Mouse (Mus musculus) megakaryocyte, embryonic 14.5 days (primary cell): ENCODE measurements at regions not wholly inside any gene's neighbourhood (a gene's known extent, or its start where the extent isn't known, plus 50 kb on each side); places are given as distances from the start of the nearest gene placed in this dataset.

Experiments
- H3K27me3 ChIP-seq: replicated peaks from 2 replicates; pipeline ENCODE3; 2012; ENCODE audit warnings: inconsistent platforms
- H3K36me3 ChIP-seq: replicated peaks from 2 replicates; pipeline ENCODE3; 2012; ENCODE audit warnings: low read length, inconsistent platforms, mixed read lengths
- H3K4me1 ChIP-seq: 2 replicates; pipeline ENCODE4 v1.6.1; 2012; ENCODE audit warnings: inconsistent platforms
- H3K4me3 ChIP-seq: replicated peaks from 2 replicates; pipeline ENCODE3; 2012; ENCODE audit warnings: moderate library complexity, mild to moderate bottlenecking, inconsistent platforms
- H3K9me3 ChIP-seq: 2 replicates; pipeline ENCODE4 v1.6.1; 2012; ENCODE audit warnings: inconsistent platforms
- FLI1 ChIP-seq: IDR thresholded peaks from 2 replicates; pipeline ENCODE4 v1.6.1; 2012; ENCODE audit warnings: low read length, inconsistent platforms, mixed read lengths
- GATA1 ChIP-seq: IDR thresholded peaks from 3 replicates; pipeline ENCODE4 v1.6.1; 2012; ENCODE audit warnings: mixed read lengths, low read length, inconsistent platforms, borderline replicate concordance

- no peak for TF ChIP-seq FLI1
- no peak for TF ChIP-seq GATA1
- no peaks in the 10 kb centered on the region for H3K36me3 ChIP-seq
Measured at GRCm38 (mm10) chr4:95249031-95249430, 197.0 kb upstream of the Jun start.

GRCm38 (mm10) chr4:95250083-95250482 lies 198.1 kb upstream of the Jun start:
- Histone ChIP-seq H3K9me3 (no peaks in the 10 kb centered on the region), H3K4me1 (peaks cover 18% of the 10 kb centered on the region), H3K27me3 (no peaks in the 10 kb centered on the region), H3K36me3 (no peaks in the 10 kb centered on the region), H3K4me3 (no peak overlapping the region)
- TF ChIP-seq GATA1 (no peak), FLI1 (no peak)

More at GRCm38 (mm10) chr4:95249031-95249430, 197.0 kb upstream of the Jun start:
- peak overlapping the region; percentile 20 for H3K4me3 ChIP-seq
- no peaks in the 10 kb centered on the region for H3K27me3 ChIP-seq
- H3K9me3 ChIP-seq, result no peaks in the 10 kb centered on the region
- H3K4me1 ChIP-seq, result peaks cover 18% of the 10 kb centered on the region

DNA sequence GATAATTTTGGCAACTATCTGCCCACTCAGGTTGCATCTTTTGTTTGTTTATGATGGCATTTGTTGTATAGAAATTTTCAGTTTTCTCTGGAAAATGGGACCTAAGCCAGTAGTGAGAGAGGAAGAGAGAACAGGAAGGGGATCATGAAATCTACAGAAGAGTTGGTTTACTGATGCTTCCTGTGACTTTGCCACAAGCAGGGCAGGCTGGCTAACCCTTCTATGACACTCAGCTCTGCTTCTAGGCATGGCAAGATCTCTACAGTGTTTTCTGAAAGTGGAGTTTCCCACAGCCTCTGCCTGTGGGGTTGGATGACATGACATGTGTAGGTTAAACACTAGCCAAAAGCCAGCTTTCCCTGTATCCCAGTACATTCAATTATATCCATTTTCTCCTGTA lies 217.7 kb upstream of the Jun start:
- TF ChIP-seq GATA1 (no peak; the same call in 2 of the 3 replicates), FLI1 (no peak)
- Histone ChIP-seq H3K4me3 (peak overlapping the region; percentile 12), H3K36me3 (no peaks in the 10 kb centered on the region), H3K4me1 (peaks cover 43% of the 10 kb centered on the region), H3K9me3 (no peaks in the 10 kb centered on the region), H3K27me3 (no peaks in the 10 kb centered on the region)

GRCm38 (mm10) chr4:95270389-95270788 lies 218.4 kb upstream of the Jun start:
- Histone ChIP-seq H3K4me3 (peak overlapping the region; percentile 31), H3K36me3 (no peaks in the 10 kb centered on the region), H3K9me3 (no peaks in the 10 kb centered on the region), H3K27me3 (no peaks in the 10 kb centered on the region), H3K4me1 (peaks cover 43% of the 10 kb centered on the region)
- TF ChIP-seq GATA1 (no peak), FLI1 (no peak)

GRCm38 (mm10) chr4:95276231-95276630 lies 224.2 kb upstream of the Jun start:
- Histone ChIP-seq H3K9me3 (no peaks in the 10 kb centered on the region), H3K4me3 (peak overlapping the region; percentile 23), H3K27me3 (peaks cover 2% of the 10 kb centered on the region), H3K4me1 (peaks cover 36% of the 10 kb centered on the region), H3K36me3 (no peaks in the 10 kb centered on the region)
- no peak for TF ChIP-seq FLI1
- no peak for TF ChIP-seq GATA1

- Histone ChIP-seq H3K4me3 (no peak overlapping the region), H3K27me3 (peaks cover 2% of the 10 kb centered on the region), H3K9me3 (no peaks in the 10 kb centered on the region), H3K36me3 (no peaks in the 10 kb centered on the region), H3K4me1 (peaks cover 16% of the 10 kb centered on the region)
- TF ChIP-seq FLI1 (no peak), GATA1 (no peak)
Measured at GRCm38 (mm10) chr4:95277989-95278713, 226.1 kb upstream of the Jun start.

DNA sequence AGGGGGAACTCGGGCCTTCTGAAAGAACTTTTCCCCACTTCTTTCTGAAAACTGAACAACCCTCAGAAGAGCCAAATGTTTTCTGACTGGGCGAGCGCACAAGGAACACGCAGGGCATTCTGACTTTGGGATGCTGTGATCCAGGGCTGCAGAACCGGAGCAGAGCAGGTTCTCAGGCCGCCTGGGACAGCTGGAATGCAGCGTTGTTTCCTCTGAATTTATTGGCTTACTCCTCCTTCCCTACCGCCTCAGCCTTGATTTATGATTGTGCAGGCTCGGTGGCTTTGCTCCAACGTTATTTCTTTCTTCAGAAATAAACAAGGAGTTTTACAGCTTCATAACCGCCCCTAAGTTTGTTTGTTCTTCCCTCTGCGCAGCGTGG lies 226.7 kb upstream of the Jun start:
- H3K4me1 ChIP-seq, result peaks cover 16% of the 10 kb centered on the region
- H3K36me3 ChIP-seq, result no peaks in the 10 kb centered on the region
- TF ChIP-seq FLI1 (no peak), GATA1 (no peak)
- H3K9me3 ChIP-seq, result no peaks in the 10 kb centered on the region
- H3K27me3 ChIP-seq, result peaks cover 2% of the 10 kb centered on the region
- no peak overlapping the region for H3K4me3 ChIP-seq

DNA sequence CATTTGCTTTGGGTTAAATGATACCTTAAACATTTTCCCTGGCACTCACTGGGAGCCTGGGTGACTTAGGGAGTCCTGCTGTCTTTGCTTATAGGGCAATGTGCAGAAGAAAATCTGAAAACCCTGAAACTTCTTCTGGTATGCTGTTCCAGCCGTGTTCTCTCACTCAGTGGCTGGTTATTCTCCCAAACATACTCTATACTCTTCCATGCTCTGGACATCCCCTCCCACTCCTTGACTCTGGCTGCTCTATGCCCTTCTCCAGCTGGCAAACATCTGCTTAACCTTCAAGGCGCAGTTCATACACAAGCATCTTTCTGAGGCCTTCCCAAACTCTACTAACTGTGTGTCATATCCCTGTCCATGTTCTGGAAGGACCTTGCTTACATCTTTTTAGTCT lies 227.2 kb upstream of the Jun start:
- TF ChIP-seq GATA1, result no peak
- TF ChIP-seq FLI1, result no peak
- H3K4me1 ChIP-seq, result peaks cover 16% of the 10 kb centered on the region
- no peaks in the 10 kb centered on the region for H3K36me3 ChIP-seq
- H3K27me3 ChIP-seq, result peaks cover 2% of the 10 kb centered on the region
- no peak overlapping the region for H3K4me3 ChIP-seq
- H3K9me3 ChIP-seq, result no peaks in the 10 kb centered on the region

DNA sequence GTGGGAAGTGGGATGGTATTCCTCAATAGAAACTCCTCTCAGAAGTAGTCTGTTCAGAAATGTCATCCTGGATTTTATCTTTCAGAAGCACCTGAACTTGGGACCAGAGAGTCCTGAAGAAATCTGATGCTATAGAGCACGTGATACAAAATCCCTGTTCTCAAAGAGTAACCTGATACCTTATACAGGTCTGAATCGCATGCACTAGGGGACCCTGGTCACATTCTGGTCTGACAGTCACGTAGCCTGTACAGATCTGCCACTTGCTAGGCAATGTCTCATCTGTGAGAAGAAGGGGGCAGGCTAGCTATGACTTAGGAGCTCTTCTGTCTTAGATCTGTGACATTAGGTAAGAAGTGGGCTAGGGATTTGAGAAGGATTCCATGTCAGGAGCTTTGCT lies 230.1 kb upstream of the Jun start:
- TF ChIP-seq GATA1 (no peak), FLI1 (no peak)
- H3K4me1 ChIP-seq, result peaks cover 7% of the 10 kb centered on the region
- no peaks in the 10 kb centered on the region for H3K9me3 ChIP-seq
- no peaks in the 10 kb centered on the region for H3K36me3 ChIP-seq
- H3K27me3 ChIP-seq, result peaks cover 2% of the 10 kb centered on the region
- H3K4me3 ChIP-seq, result no peak overlapping the region

DNA sequence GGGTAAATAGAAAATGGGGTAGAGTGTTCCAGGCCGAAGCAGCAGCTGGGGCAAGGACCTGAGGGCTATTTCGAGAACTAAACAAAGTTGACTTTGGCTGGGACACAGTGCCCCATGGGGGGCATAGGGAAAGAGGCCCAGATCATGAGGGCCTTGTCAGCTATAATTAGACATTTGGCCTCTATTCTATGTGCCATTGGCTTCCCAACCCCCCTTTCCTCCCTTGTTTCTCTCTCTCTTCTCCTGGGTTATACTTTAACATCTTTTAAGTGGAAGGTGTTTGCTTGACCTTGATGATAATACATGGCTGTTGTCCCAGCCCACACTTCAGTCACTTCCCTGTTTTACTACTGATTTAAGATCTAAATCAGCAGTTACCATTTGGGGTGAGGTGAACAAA lies 231.8 kb upstream of the Jun start:
- no peaks in the 10 kb centered on the region for H3K9me3 ChIP-seq
- TF ChIP-seq GATA1 (no peak), FLI1 (no peak)
- peaks cover 2% of the 10 kb centered on the region for H3K27me3 ChIP-seq
- no peaks in the 10 kb centered on the region for H3K36me3 ChIP-seq
- no peaks in the 10 kb centered on the region for H3K4me1 ChIP-seq
- H3K4me3 ChIP-seq, result no peak overlapping the region
